Mouse (Mus musculus) myocyte (in vitro differentiated cells): ENCODE data around the gene Aff1. TPM values are rescaled to one million over a fixed set of nuclear protein-coding genes. Genes with fewer than 3 reads are reported as not detected.

ENCODE experiments used
- H3K27me3 ChIP-seq: one replicate; pipeline ENCODE4 v1.6.1; 2011; ENCODE audit not compliant: control insufficient read depth, insufficient read depth, insufficient read length
- H3K36me3 ChIP-seq: one replicate; pipeline ENCODE4 v1.6.1; 2011; ENCODE audit not compliant: control insufficient read depth, insufficient read depth
- H3K4me2 ChIP-seq: one replicate; pipeline ENCODE4 v1.6.1; 2011; ENCODE audit warnings: low read depth, control low read depth
- H3K4me3 ChIP-seq: one replicate; pipeline ENCODE4 v1.5.1; 2011; ENCODE audit warnings: mild to moderate bottlenecking, control low read depth, moderate library complexity
- H3K79me2 ChIP-seq: one replicate; pipeline ENCODE4 v1.6.1; 2011; ENCODE audit not compliant: control insufficient read depth, insufficient read depth
- H3ac ChIP-seq: one replicate; pipeline ENCODE4 v1.6.1; 2011; ENCODE audit not compliant: control insufficient read depth, insufficient read length
- CEBPB ChIP-seq: IDR thresholded peaks from 2 replicates; pipeline ENCODE4 v1.6.1; 2011; ENCODE audit warnings: mild to moderate bottlenecking, moderate library complexity; ENCODE audit not compliant: poor library complexity, insufficient read depth, severe bottlenecking
- E2F4 ChIP-seq: IDR thresholded peaks from one replicate; pipeline ENCODE4 v1.6.1; 2011; ENCODE audit warnings: mild to moderate bottlenecking, control low read depth, moderate library complexity; ENCODE audit not compliant: insufficient read depth
- MAX ChIP-seq: IDR thresholded peaks from one replicate; pipeline ENCODE4 v1.6.1; 2011; ENCODE audit warnings: low read depth, mild to moderate bottlenecking, control low read depth
- MYOD1 ChIP-seq, 3 experiments: IDR thresholded peaks; one replicate each; pipeline ENCODE4 v1.6.1; 2011; ENCODE audit warnings: control low read depth in 2 of 3, low read depth in 2 of 3, mild to moderate bottlenecking in 2 of 3, moderate library complexity in 1 of 3; ENCODE audit not compliant: insufficient read length in 2 of 3, control insufficient read depth in 1 of 3
- MYOG ChIP-seq, 3 experiments: IDR thresholded peaks; one replicate each; pipeline ENCODE4 v1.6.1; 2011; ENCODE audit warnings: control low read depth in 2 of 3, low read depth in 2 of 3, mild to moderate bottlenecking in 2 of 3; ENCODE audit not compliant: insufficient read length in 2 of 3, control insufficient read depth in 1 of 3, insufficient read depth in 1 of 3
- POLR2A ChIP-seq: IDR thresholded peaks from one replicate; pipeline ENCODE4 v1.6.1; 2011; ENCODE audit warnings: low read depth, mild to moderate bottlenecking, control low read depth, moderate library complexity; ENCODE audit not compliant: insufficient read length
- POLR2AphosphoS2 ChIP-seq: IDR thresholded peaks from one replicate; pipeline ENCODE4 v1.6.1; 2011; ENCODE audit warnings: low read depth, control low read depth; ENCODE audit not compliant: insufficient read length
- REST ChIP-seq: IDR thresholded peaks from one replicate; pipeline ENCODE4 v1.6.1; 2011; ENCODE audit warnings: mild to moderate bottlenecking, control low read depth, moderate library complexity; ENCODE audit not compliant: insufficient read depth, insufficient read length
- SRF ChIP-seq: IDR thresholded peaks from one replicate; pipeline ENCODE4 v1.6.1; 2011; ENCODE audit warnings: low read depth; ENCODE audit not compliant: control insufficient read depth, insufficient read length
- TCF12 ChIP-seq: IDR thresholded peaks from one replicate; pipeline ENCODE4 v1.6.1; 2011; ENCODE audit warnings: mild to moderate bottlenecking, control low read depth; ENCODE audit not compliant: poor library complexity, insufficient read depth, severe bottlenecking
- TCF3 ChIP-seq: IDR thresholded peaks from one replicate; pipeline ENCODE4 v1.6.1; 2011; ENCODE audit warnings: low read depth, control low read depth; ENCODE audit not compliant: insufficient read length
- USF1 ChIP-seq: IDR thresholded peaks from one replicate; pipeline ENCODE4 v1.6.1; 2011; ENCODE audit warnings: low read depth, mild to moderate bottlenecking, control low read depth, moderate library complexity
- polyA plus RNA-seq: library from polyadenylated mRNA; unstranded; fragments of >200 nt; fragmentation: generic; extraction: Trizol; gene quantifications from one replicate; pipeline ENCODE4 v1.2.1, GENCODE M21; 2012; ENCODE audit warnings: missing spikeins

The Aff1 gene
- polyA plus RNA-seq, 1 experiment, result 16.4 TPM

DNA sequence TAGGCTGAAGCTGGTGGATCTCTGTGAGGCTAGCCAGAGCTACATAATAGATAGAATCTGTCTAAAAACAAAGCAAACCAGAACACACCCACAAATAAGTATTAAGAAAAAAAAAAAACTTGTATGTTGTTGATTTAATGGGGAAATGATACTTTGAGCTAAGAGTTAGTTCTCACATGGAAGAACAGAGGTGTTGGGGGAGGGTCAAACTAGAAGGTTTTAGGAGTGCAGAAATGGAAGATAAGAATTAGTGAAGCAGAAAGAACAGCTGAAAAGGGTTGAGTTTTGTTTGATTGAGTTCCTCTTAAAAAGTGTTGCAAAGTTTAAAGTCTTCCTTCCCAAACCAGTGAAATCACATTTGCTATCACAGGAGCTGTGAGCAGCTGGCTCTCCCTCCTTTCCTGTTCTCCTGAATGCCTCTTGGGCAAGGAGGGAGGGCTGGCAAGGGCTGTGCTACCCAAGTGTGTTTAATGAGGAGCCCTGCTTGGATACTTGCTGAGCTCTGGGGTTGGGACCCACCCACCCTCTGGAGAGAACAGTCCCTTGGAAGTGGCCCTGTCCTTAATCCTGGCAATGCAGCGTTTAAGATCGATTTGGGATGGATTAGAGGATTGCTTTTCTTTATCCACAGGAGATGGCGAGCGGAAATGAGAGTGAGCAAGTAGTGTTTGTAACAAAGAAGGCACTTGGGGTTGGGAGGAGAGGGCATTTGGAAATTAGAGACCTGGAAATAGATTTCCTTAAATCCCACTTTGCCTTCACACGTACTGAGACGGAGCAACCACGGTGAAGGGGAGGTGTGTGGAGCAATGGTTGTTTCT, 57.5 kb downstream of the Aff1 start:
- H3K79me2 ChIP-seq, result peaks cover 10% of the 10 kb centered on the region
- no peak overlapping the region for H3K4me3 ChIP-seq
- H3K4me2 ChIP-seq, result no peak overlapping the region
- no peaks in the 10 kb centered on the region for H3K36me3 ChIP-seq
- no peaks in the 10 kb centered on the region for H3K27me3 ChIP-seq
- no peak overlapping the region for H3ac ChIP-seq
- TF ChIP-seq MAX, result no peak
- no peak for TF ChIP-seq USF1
- no peak for TF ChIP-seq TCF3
- no peak for TF ChIP-seq POLR2A
- no peak for TF ChIP-seq TCF12
- TF ChIP-seq E2F4, result no peak
- no peak for TF ChIP-seq MYOG (IDR thresholded peaks at IDR 0.05; ENCODE audit: control insufficient read depth in 1 of 3, insufficient read depth in 1 of 3, insufficient read length in 2 of 3, low read depth in 2 of 3)
- TF ChIP-seq SRF, result no peak
- no peak for TF ChIP-seq MYOD1 (IDR thresholded peaks at IDR 0.05; ENCODE audit: control insufficient read depth in 1 of 3, insufficient read length in 2 of 3, low read depth in 2 of 3)
- no peak for TF ChIP-seq CEBPB
- TF ChIP-seq POLR2AphosphoS2, result no peak
- no peak for TF ChIP-seq REST

DNA sequence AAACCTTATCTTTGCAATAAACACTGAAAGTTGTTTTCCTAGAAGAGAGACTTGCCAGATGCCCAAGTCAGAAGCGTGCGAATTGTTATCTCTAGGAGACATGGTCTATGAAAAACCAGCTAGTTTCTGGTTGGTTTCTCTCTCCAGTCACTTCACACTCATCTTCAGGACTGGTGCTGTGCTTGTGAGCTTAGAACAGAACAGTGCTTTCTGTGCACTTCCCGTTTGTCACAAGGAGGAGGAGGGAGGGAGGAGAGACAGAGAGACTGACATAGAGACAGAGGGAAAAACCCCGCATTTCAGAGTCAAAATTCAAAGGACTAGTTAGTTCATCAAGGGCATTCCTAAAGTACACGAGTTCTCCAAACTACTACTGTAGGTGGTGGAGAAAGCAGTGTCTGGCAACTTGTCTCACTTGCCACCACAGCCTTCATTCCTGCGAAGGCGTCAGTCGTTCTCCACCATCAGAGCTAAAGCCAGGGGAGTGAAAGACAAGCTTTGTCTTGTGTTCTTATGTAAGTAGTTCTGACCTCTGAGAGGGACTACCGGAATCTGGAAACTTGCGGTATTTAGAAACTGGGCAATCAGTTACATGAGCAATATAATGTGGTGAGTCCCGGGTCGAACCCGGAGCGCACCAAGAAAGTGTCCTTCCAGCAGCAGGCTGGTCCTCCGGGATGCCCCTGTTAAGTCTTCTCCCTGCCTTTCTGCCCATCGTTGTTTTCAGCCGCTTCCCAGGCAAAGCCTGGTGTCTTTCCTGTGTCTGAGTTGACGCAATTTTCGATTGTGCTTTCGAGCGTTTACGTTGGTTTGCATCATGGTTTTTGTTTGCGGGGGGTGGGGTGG, 60.7 kb downstream of the Aff1 start:
- peak overlapping the region; percentile 83 for H3K4me3 ChIP-seq
- H3K79me2 ChIP-seq, result peaks cover 42% of the 10 kb centered on the region
- H3K27me3 ChIP-seq, result no peaks in the 10 kb centered on the region
- peak overlapping the region; percentile 99 for H3K4me2 ChIP-seq
- H3ac ChIP-seq, result peak overlapping the region; percentile 100
- peak; percentile 82 for TF ChIP-seq CEBPB
- no peak for TF ChIP-seq TCF3
- TF ChIP-seq POLR2AphosphoS2, result peak; percentile 76
- no peak for TF ChIP-seq MYOG (IDR thresholded peaks at IDR 0.05; ENCODE audit: control insufficient read depth in 1 of 3, insufficient read depth in 1 of 3, insufficient read length in 2 of 3, low read depth in 2 of 3)
- TF ChIP-seq MYOD1 (IDR thresholded peaks at IDR 0.05; ENCODE audit: control insufficient read depth in 1 of 3, insufficient read length in 2 of 3, low read depth in 2 of 3), result no peak
- no peak for TF ChIP-seq MAX
- TF ChIP-seq REST, result no peak
- no peak for TF ChIP-seq SRF
- no peak for TF ChIP-seq TCF12
- TF ChIP-seq USF1, result no peak
- no peak for TF ChIP-seq E2F4
- TF ChIP-seq POLR2A, result peak; percentile 72
- no peaks in the 10 kb centered on the region for H3K36me3 ChIP-seq

DNA sequence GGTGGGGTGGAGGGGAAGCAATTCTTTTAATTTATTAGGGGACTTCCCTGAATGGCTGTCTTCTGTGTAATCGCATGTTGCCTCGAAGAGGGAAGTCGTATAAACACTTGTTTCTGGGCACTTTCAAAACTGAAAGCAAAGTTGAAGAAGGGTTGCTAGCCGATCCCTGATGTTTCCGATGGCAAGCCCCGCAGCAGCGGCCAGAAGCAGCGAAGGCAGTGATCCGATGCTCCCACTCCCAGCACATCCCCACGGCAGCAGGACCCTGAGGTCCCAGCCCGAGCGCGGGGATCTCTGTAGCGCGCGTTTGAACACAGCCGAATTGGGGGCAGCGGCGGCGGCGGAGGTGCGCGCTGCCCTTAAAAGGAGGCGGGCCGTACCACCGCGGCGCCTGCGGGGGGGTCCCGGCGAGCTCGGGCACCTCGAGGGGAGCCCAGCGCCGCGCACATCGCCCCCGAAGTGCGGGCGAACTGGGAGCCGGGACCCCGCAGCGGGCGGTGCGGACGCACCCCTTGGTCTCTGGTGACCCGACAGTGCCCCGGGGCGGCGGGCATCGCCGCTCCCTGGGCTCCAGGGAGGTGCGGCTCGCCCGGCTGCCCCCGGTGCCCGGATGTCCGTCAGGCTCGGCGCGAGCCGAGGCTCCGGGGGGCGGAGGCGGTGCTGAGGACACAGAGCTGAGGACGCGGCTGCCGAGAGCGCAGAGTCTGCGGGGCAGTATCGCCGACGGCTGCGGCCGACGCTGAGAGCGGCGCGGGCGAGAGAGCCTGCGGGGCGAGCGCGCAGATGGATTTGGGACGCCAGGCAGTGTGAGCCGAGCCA, 61.5 kb downstream of the Aff1 start:
- TF ChIP-seq CEBPB (no peak), TCF12 (no peak), REST (peak; percentile 26), POLR2A (peak; percentile 96), MYOD1 (IDR thresholded peaks at IDR 0.05; ENCODE audit: control insufficient read depth in 1 of 3, insufficient read length in 2 of 3, low read depth in 2 of 3) (peak in 1 of 3 experiments; percentile 55), MYOG (IDR thresholded peaks at IDR 0.05; ENCODE audit: control insufficient read depth in 1 of 3, insufficient read depth in 1 of 3, insufficient read length in 2 of 3, low read depth in 2 of 3) (no peak), POLR2AphosphoS2 (peak; percentile 97), SRF (peak; percentile 77)

More for the DNA sequence above, 61.5 kb downstream of the Aff1 start:
- Histone ChIP-seq H3K79me2 (peaks cover 51% of the 10 kb centered on the region), H3K4me3 (peak overlapping the region; percentile 83), H3K27me3 (no peaks in the 10 kb centered on the region), H3K36me3 (no peaks in the 10 kb centered on the region), H3K4me2 (peak overlapping the region; percentile 7), H3ac (peak overlapping the region; percentile 100)
